Mouse (Mus musculus) heart, postnatal 0 days (tissue): ENCODE results near the gene Mef2a. TPM values are rescaled to one million over a fixed set of nuclear protein-coding genes. Genes with fewer than 3 reads are reported as not detected.

Source experiments
- ATAC-seq: fragments of 200-750 bp; cut with Nextera tagmentation; 2 replicates; pipeline ENCODE4 v1.8.0; 2017; ENCODE audit warnings: low read depth, moderate number of reproducible peaks, moderate library complexity; ENCODE audit not compliant: insufficient read depth
- DNase-seq: peaks from one replicate; pipeline ENCODE4 v3.0.0-alpha.2; 2016; ENCODE audit warnings: low spot score
- H3K27ac ChIP-seq: fragments of 300-500 bp; sonication (generic); 2 replicates; pipeline ENCODE4 v1.5.1; 2014; ENCODE audit warnings: low read depth, mild to moderate bottlenecking
- H3K27me3 ChIP-seq: fragments of 300-500 bp; sonication (generic); 2 replicates; pipeline ENCODE4 v1.6.1; 2014; ENCODE audit warnings: low read length, mixed read lengths; ENCODE audit not compliant: control insufficient read depth, insufficient read depth
- H3K36me3 ChIP-seq: fragments of 300-500 bp; sonication (generic); replicated peaks from 2 replicates; pipeline ENCODE4 v1.6.1; 2014; ENCODE audit warnings: low read length, mixed read lengths; ENCODE audit not compliant: control insufficient read depth, insufficient read depth
- H3K4me1 ChIP-seq: fragments of 300-500 bp; sonication (generic); 2 replicates; pipeline ENCODE4 v1.6.1; 2014; ENCODE audit warnings: antibody characterized with exemption; ENCODE audit not compliant: control insufficient read depth, insufficient read depth
- H3K4me2 ChIP-seq: fragments of 300-500 bp; sonication (generic); 2 replicates; pipeline ENCODE4 v1.6.1; 2014; ENCODE audit warnings: low read depth, mild to moderate bottlenecking, low read length, moderate library complexity
- H3K4me3 ChIP-seq: fragments of 300-500 bp; sonication (generic); 2 replicates; pipeline ENCODE4 v1.5.1; 2014; ENCODE audit warnings: low read depth, low read length
- H3K9ac ChIP-seq: fragments of 300-500 bp; sonication (generic); replicated peaks from 2 replicates; pipeline ENCODE4 v1.6.1; 2014; ENCODE audit warnings: low read depth, low read length, mixed read lengths
- H3K9me3 ChIP-seq: fragments of 300-500 bp; sonication (generic); replicated peaks from 2 replicates; pipeline ENCODE4 v1.6.1; 2016; ENCODE audit warnings: low read length; ENCODE audit not compliant: control insufficient read depth
- CTCF ChIP-seq: IDR thresholded peaks from 2 replicates; pipeline ENCODE4 v1.5.1; 2016; ENCODE audit warnings: antibody characterized with exemption, control low read depth, low read depth
- EP300 ChIP-seq: IDR thresholded peaks from 2 replicates; pipeline ENCODE4 v1.6.1; 2016; ENCODE audit warnings: antibody characterized with exemption, low read depth
- WGBS: fragments of 180-500 bp; shearing (Covaris S2); extraction: QIAGEN DNeasy Blood & Tissue Kit; methylation state at CpG from one replicate; pipeline ENCODE4 v1.1.7; 2014; 5-methylcytosine and 5-hydroxymethylcytosine counted together
- polyA plus RNA-seq: library from polyadenylated mRNA; unstranded; fragments of >200 nt; fragmentation: Nextera tagmentation; extraction: Ambion mirVana; gene quantifications from 2 replicates; pipeline ENCODE4 v1.2.1, GENCODE M21; 2015
- total RNA-seq: library from RNA; depleted of rRNA; stranded (reverse); fragments of >200 nt; gene quantifications from 2 replicates; pipeline ENCODE4 v1.2.3, GENCODE M21; 2014; ENCODE audit warnings: low replicate concordance

Mef2a gene
- total and polyA plus RNA-seq, 2 experiments from 2014 or later = 112 to 165 TPM

- peaks cover 29% of the 10 kb centered on the region for H3K4me1 ChIP-seq
- no peak for DNase-seq
- H3K4me3 ChIP-seq = no peak overlapping the region
- TF ChIP-seq CTCF (no peak), EP300 (no peak)
- 0 out of 2 replicates have a peak overlapping the region, but pooled peaks have one; percentile 15 for H3K4me2 ChIP-seq
- H3K9ac ChIP-seq = no peak overlapping the region
- no peaks in the 10 kb centered on the region for H3K27me3 ChIP-seq
- no peaks in the 10 kb centered on the region for H3K36me3 ChIP-seq
- no peak for ATAC-seq
- H3K9me3 ChIP-seq = no peaks in the 10 kb centered on the region
- 57% methylated on average over 2 of the region's 2 CpGs for WGBS
- H3K27ac ChIP-seq = no peak overlapping the region
These were observed 4.3 kb downstream of the Mef2a start for GRCm38 (mm10) chr7:67368394-67368793.

- H3K4me2 ChIP-seq = no peak overlapping the region
- H3K9me3 ChIP-seq = no peaks in the 10 kb centered on the region
- H3K4me3 ChIP-seq = no peak overlapping the region
- DNase-seq (no peak), ATAC-seq (no peak)
- H3K27me3 ChIP-seq = no peaks in the 10 kb centered on the region
- H3K9ac ChIP-seq = no peak overlapping the region
- TF ChIP-seq CTCF = no peak
- no peak for TF ChIP-seq EP300
- WGBS = 72% methylated on average over 3 of the region's 3 CpGs
- no peaks in the 10 kb centered on the region for H3K36me3 ChIP-seq
- peaks cover 12% of the 10 kb centered on the region for H3K4me1 ChIP-seq
- H3K27ac ChIP-seq = 0 out of 2 replicates have a peak overlapping the region, but pooled peaks have one; percentile 3
These were observed 12.1 kb downstream of the Mef2a start for GRCm38 (mm10) chr7:67360588-67360987.

GRCm38 (mm10) chr7:67359863-67360262 lies 12.8 kb downstream of the Mef2a start:
- H3K4me3 ChIP-seq = no peak overlapping the region
- DNase-seq = no peak
- H3K9ac ChIP-seq = no peak overlapping the region
- no peak for TF ChIP-seq CTCF
- TF ChIP-seq EP300 = no peak
- H3K4me1 ChIP-seq = peaks cover 11% of the 10 kb centered on the region
- no peak for ATAC-seq
- H3K27ac ChIP-seq = peak overlapping the region; percentile 41
- H3K9me3 ChIP-seq = no peaks in the 10 kb centered on the region
- no peaks in the 10 kb centered on the region for H3K36me3 ChIP-seq
- no peaks in the 10 kb centered on the region for H3K27me3 ChIP-seq
- no peak overlapping the region for H3K4me2 ChIP-seq

- WGBS = 89% methylated on average over 5 of the region's 5 CpGs
- no peak for TF ChIP-seq EP300
- TF ChIP-seq CTCF = no peak
These were observed 16.8 kb downstream of the Mef2a start for GRCm38 (mm10) chr7:67355870-67356269.

GRCm38 (mm10) chr7:67353667-67354066 lies 19.0 kb downstream of the Mef2a start:
- Histone ChIP-seq H3K36me3 (no peaks in the 10 kb centered on the region), H3K9ac (no peak overlapping the region), H3K4me3 (no peak overlapping the region), H3K9me3 (no peaks in the 10 kb centered on the region), H3K4me2 (no peak overlapping the region), H3K27ac (no peak overlapping the region), H3K27me3 (no peaks in the 10 kb centered on the region), H3K4me1 (peaks cover 1% of the 10 kb centered on the region; the same call in 1 of the 2 replicates)
- WGBS = 83% methylated on average over 6 of the region's 6 CpGs
- no peak; the same call in 1 of the 2 replicates for TF ChIP-seq CTCF
- no peak for TF ChIP-seq EP300
- DNase-seq (no peak), ATAC-seq (no peak)

More at GRCm38 (mm10) chr7:67355870-67356269, 16.8 kb downstream of the Mef2a start:
- Histone ChIP-seq H3K4me1 (peaks cover 11% of the 10 kb centered on the region), H3K4me3 (no peak overlapping the region), H3K9me3 (no peaks in the 10 kb centered on the region), H3K36me3 (no peaks in the 10 kb centered on the region), H3K27me3 (no peaks in the 10 kb centered on the region), H3K4me2 (no peak overlapping the region), H3K27ac (no peak overlapping the region), H3K9ac (no peak overlapping the region)
- DNase-seq = no peak
- ATAC-seq = no peak

GRCm38 (mm10) chr7:67352989-67353388 lies 19.7 kb downstream of the Mef2a start:
- no peaks in the 10 kb centered on the region for H3K36me3 ChIP-seq
- no peak overlapping the region for H3K9ac ChIP-seq
- H3K4me3 ChIP-seq = no peak overlapping the region
- no peaks in the 10 kb centered on the region for H3K9me3 ChIP-seq
- WGBS = 63% methylated on average over 4 of the region's 4 CpGs
- DNase-seq (no peak), ATAC-seq (no peak)
- TF ChIP-seq EP300 (no peak), CTCF (no peak)
- H3K27ac ChIP-seq = no peak overlapping the region
- no peaks in the 10 kb centered on the region for H3K4me1 ChIP-seq
- H3K27me3 ChIP-seq = no peaks in the 10 kb centered on the region
- H3K4me2 ChIP-seq = no peak overlapping the region
